Mouse (Mus musculus) inflammation-experienced regulatory T-cells, adult 6 months (primary cell): Measurements from ENCODE around the gene Ngly1. TPM values are rescaled to one million over a fixed set of nuclear protein-coding genes. Genes with fewer than 3 reads are reported as not detected.
"Not testable (repeated sequence)": the region's sequence is repeated elsewhere in the genome, so short reads cannot be mapped to it uniquely, and the experiment has no call there.

Experiments used
- ATAC-seq: one replicate; pipeline ENCODE4 v1.8.0; 2017
- polyA plus RNA-seq, 3 experiments: library from polyadenylated mRNA; unstranded; fragments of 100-300 nt; shearing (Covaris generic); gene quantifications; one replicate each; pipeline ENCODE4 v1.2.1; 2017

The Ngly1 gene
- polyA plus RNA-seq, 3 experiments from 2014 or later: 78.7 to 102 (median 93.2) TPM

GRCm38 (mm10) chr14:16261869-16262268 is 12.8 kb downstream of the Ngly1 start:
- ATAC-seq: peak; percentile 65

DNA sequence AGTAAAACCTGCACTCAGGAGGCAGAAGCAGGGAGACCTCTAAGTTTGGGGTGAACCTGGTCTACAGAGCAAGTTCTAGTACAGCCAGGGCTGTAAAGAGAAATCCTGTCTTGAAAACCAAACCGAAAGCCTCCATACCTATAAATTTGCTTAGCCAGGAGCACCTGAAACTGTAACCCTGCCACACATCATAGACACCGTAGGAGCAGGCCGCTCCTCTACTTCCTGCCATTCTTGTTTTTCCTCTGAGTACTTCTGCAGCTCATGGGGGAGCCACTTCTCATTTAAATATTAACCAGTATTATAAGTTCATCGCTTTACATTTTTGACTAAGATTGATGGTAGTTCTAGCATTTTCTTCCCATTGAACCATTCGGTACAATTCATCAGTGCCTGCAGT is 17.9 kb downstream of the Ngly1 start:
- peak; percentile 67 for ATAC-seq

- ATAC-seq: peak; percentile 78
These were observed 20.7 kb downstream of the Ngly1 start for GRCm38 (mm10) chr14:16269776-16270175.

DNA sequence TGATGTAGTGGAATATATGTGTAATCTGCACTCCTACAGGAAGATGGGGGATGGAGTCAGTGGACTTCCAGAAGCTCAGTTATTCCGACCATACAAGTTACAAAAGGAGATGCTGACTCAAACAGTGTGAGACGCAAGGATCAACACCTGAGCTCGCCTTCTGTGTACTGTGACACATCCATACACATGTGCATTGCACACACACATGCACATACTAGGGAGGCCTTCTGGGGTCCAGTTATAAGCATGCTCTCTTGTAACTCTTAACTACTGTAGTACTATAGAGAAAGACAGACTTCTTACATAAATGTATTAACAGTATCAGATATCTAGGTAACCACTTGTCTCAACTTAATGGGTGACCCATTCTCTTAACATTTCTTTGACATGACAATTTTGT is 24.6 kb downstream of the Ngly1 start:
- ATAC-seq: no peak

DNA sequence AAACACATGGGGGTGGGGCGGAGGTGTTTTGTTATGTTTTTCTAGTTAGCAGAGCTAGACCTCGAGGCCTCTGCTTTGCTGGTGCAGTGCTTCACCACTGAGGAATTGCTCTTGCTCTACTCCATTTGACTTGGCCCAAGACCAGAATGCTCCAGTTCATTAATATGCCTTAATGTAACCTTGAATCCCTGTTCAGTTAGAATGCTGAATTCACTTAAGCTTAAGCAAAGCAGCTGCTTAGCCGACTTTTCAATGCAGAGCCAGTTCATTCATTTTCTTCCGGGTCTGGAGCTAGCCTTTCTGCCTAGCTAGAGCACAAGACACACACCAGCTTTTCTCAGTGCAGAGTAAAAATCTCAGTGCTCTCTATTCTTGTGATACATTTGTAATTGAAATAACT is 30.1 kb downstream of the Ngly1 start:
- ATAC-seq: no peak

- no peak for ATAC-seq
These were observed 34.9 kb downstream of the Ngly1 start for GRCm38 (mm10) chr14:16283966-16284365.

DNA sequence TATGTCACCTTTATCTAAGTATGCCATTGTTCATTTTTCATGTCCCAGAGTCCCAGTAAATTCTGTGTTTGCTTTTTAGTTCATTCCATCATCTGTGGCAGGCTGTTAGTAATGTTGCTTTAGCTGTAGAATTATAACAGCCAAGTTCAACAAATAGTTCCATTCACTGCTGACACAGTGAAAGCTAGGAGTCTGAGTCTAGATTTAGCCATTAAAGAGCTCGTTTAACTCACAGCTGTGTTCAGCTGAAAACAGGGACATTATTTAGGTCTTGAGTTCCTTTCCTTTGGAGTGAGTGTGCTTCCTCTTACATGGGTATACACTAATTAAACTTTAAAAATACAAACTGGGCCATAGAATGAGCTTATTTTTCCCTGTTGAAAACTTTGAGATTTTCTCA is 43.3 kb downstream of the Ngly1 start:
- ATAC-seq: no peak

- ATAC-seq: no peak
These were observed 43.9 kb downstream of the Ngly1 start for GRCm38 (mm10) chr14:16293015-16293414.

DNA sequence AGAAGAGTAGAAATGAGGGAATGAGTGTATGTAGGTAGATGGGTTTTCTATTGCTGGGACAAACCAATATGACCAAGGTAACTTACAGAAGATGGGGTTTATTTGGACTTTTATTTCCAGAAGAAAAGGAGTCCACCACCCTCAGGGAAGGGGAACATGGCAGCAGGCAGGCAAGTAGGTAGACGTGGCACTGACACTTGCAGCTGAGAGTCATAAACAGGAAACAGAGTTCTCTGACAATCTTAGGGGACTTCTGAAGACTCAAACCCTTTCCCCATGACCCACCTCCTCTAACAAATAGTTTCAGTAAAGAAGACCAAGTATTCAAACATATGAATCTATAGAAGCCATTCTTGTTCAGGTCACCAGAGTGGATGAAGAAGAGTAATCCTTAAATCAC is 44.8 kb downstream of the Ngly1 start:
- peak; percentile 54 for ATAC-seq

- ATAC-seq: no peak
These were observed 47.9 kb downstream of the Ngly1 start for GRCm38 (mm10) chr14:16296816-16297468.

- no peak for ATAC-seq
These were observed 52.7 kb downstream of the Ngly1 start for GRCm38 (mm10) chr14:16301735-16302134.

GRCm38 (mm10) chr14:16302688-16303087 is 53.6 kb downstream of the Ngly1 start:
- ATAC-seq: no peak

- no peak for ATAC-seq
These were observed 61.7 kb downstream of the Ngly1 start for GRCm38 (mm10) chr14:16310791-16311190.

DNA sequence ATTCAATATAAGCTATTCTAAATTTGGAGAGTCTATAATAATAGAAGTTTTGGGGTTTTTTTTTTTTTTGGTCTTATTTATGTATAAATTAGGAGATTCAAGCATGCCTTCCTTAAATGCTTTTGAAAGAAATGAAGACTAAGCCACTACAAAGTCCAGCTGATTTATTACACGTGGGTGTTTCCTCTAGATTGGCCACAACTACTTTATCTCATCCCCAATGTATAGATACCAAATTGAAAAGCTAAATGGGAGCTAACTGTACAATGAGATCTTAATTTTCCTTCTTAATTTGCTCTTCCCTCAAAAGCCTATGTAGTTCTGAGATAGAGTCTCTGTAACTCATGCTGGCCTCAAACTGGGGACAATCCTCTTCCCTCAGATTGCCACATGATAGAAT is 63.5 kb downstream of the Ngly1 start:
- no peak for ATAC-seq

- ATAC-seq: not testable (repeated sequence)
These were observed 64.0 kb downstream of the Ngly1 start for GRCm38 (mm10) chr14:16313073-16313472.

GRCm38 (mm10) chr14:16313936-16314521 is 64.9 kb downstream of the Ngly1 start:
- no peak for ATAC-seq

DNA sequence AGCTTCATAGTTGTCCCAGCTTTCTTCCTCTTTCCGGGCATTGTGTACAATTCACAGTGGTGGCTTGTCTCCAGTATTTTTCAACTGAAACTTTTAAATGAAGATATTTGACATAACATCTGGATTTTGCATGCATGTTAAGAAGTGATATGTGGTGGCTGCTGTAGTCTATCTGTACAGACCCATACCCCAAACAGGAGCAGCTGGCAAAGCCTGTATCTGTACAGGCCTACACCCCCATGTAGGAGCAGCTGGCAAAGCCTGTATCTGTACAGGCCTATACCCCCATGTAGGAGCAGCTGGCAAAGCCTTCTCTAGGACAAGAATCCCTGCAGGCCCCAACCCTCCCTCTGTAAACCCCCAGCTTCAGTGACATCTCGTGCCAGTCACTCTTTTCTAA is 65.8 kb downstream of the Ngly1 start:
- ATAC-seq: no peak

DNA sequence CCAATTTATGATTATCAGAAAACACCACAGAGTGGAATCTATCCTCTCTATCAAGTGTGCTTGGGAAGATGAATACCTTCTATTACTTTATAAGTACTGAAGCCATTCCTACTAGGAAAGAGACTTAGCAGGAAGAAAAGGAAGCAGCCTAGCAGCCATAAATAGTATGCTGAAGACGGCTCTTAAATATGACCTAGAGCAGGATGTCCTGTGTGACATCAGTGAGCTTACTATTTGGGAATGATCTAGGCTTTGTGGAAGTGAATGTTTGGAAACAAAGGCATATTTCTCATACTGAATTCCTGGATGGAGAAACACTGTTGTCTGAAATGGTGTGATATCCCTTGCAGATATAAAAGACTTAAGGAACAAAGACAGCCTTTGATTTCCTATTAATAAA is 67.6 kb downstream of the Ngly1 start:
- no peak for ATAC-seq

- no peak for ATAC-seq
These were observed 70.7 kb downstream of the Ngly1 start for GRCm38 (mm10) chr14:16319818-16320217.

DNA sequence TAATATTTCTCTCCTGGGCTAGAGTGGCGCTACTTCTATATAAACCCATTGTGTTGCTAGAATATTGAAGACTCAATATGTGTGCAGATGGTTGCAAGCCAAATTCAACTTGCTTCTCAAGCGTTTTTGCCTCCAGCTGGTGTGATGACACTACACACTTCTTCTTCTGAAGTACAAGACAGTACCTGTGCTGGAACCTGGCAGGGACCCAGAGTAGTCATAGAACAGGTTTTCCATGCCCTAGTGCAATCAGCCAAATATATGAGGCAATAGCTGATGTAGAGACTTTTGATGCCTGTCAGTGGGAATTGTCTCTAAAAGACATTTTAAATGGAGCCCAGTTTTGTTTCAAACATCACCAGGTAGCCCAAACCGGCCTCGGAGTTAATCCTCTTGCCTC is 75.3 kb downstream of the Ngly1 start:
- no peak for ATAC-seq

- ATAC-seq: no peak
These were observed 76.1 kb downstream of the Ngly1 start for GRCm38 (mm10) chr14:16325208-16325607.

DNA sequence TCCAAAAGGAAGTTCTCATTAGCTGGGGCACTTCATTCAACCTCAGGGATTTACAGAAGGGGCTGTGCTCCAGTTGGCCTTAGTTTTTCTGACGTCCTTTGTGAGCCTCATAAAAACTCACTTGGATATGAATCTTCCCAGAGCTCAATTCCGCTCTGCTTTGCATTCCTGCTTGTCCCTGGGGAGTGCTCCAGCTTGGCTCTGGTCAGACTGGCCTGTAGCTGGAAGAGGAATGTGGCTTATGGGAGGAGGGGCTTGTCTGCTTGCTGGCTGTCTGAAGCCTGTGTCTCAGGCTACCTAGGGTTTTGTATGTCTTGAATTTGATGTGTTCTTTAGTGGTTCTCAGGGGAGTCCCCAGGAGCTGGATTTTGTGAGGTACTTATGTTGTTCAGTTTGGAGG is 79.5 kb downstream of the Ngly1 start:
- no peak for ATAC-seq

- no peak for ATAC-seq
These were observed 79.9 kb downstream of the Ngly1 start for GRCm38 (mm10) chr14:16328959-16329480.

DNA sequence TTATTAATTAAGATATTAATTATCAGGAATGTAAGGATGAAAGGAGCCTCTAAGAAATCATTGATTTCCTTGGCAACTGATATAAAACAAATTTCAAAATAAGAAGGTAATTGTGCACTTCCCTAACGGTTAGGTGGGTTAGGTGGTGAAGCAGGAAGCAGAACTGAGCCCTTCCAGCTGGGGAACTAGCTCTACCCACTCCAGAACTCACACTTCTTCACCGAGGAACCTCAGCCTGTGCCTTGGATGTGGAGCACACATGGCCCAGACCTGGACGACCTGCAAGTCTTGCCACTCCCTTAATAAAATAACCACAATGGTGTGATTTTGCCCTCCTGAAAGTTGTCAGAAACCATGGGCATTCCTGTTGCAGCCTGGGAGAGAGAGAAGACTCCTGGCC is 80.7 kb downstream of the Ngly1 start:
- no peak for ATAC-seq

DNA sequence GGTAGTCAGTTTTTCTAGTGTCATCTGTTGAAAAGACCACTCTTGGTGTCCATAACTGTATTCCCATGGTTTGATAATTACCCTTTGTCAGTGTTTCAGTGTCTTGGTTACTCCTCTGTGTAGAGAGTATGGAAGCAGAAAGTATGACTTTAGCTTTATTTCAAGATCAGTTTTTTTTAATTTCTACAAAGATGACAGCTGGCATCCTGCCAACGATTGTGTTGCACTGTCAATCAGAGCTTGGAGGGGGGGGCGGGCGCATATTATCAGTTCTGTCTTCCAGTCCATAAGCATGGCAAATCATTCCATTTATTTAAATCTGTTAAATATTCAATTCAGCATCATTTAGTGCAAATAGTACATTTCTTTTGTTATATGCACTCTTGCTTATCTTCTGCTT is 85.2 kb downstream of the Ngly1 start:
- ATAC-seq: no peak
